Mouse (Mus musculus): Measurements from ENCODE around the gene Dtd1. TPM values are rescaled to one million over a fixed set of nuclear protein-coding genes. Genes with fewer than 3 reads are reported as not detected.

The Dtd1 gene
- polyA plus RNA-seq (2012; rRNA removed) (17.2 and 19.1 TPM in 2 replicates), polyA plus RNA-seq (2014; fragmentation: Nextera tagmentation; extraction: Ambion mirVana) (39.8 and 42.1 TPM in 2 replicates)

DNA sequence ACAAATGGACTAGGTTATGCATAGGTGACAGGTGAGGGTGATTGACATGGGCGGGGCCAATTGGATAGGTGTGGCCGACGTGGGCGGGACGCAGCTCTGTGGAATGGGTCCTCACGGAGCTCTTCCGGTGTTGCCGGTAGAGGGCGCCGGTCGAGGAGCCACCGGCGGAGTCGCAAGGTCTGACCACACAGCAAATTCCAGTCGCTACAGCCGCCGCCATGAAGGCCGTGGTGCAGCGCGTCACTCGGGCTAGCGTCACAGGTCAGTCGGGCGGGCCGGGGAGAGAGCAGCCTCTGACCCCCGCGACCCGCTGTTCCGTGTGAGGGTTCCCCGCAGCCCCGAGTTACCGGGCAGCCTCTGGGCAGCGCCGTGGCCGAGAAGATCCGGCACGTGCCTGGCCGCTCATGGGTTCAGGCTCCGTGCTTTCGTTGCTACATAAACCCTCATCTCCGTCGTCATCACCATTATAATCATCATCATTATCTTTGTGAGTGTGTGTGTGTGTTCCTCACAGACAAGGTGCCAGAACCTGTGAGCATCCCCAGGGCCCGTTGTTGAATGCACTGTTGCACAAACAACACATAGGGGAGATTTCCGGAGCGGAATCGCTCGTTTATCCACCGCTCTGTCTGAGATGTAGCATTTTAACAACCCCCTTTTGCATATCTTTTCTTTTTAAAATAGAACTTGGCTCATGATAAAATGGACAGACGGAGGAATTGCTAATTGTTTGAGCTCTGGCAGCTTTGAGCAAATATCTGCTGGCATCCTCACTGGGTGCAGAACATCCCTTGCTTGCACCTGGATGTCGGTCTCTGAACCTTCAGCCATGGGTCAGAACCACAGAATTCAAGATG, at the start of gene Dtd1:
Gene Dtd1 (plus strand): TSS at position 67 of the 857 bp plus-strand sequence.
- Histone ChIP-seq H3K4me1 (ENCODE audit: control insufficient read depth, insufficient read depth, low read length) (peaks cover 3% of the 10 kb centered on the region; the same call in 1 of the 2 replicates), H3K27ac (replicated peaks; ENCODE audit: low read depth, low read length) (0 out of 2 replicates have a peak within 1 kb of the TSS, but pooled peaks have one; percentile 33), H3K4me3 (replicated peaks; ENCODE audit: low read length) (peak within 1 kb of the TSS; percentile 67), H3K4me2 (replicated peaks; ENCODE audit: low read depth, low read length, severe bottlenecking) (peak within 1 kb of the TSS; percentile 74), H3K36me3 (ENCODE audit: control insufficient read depth, insufficient read depth, low read length) (no peaks in the 10 kb centered on the region), H3K27me3 (ENCODE audit: control insufficient read depth, insufficient read depth, low read length) (no peaks in the 10 kb centered on the region), H3K9ac (ENCODE audit: low read depth, low read length, severe bottlenecking) (peak within 1 kb of the TSS; percentile 92), H3K9me3 (ENCODE audit: control insufficient read depth, low read length) (no peaks in the 10 kb centered on the region)
- DNase-seq (ENCODE audit: low spot score) = peak; percentile 81
- TF ChIP-seq POLR2A (IDR thresholded peaks at IDR 0.05; ENCODE audit: borderline replicate concordance, extremely low read depth, insufficient read depth, insufficient read length) = peak; percentile 56; the same call in 1 of the 2 replicates
- 2% methylated on average over 32 of the region's 50 CpGs for WGBS
- ATAC-seq (ENCODE audit: low FRiP score, low read depth) = peak; percentile 94

DNA sequence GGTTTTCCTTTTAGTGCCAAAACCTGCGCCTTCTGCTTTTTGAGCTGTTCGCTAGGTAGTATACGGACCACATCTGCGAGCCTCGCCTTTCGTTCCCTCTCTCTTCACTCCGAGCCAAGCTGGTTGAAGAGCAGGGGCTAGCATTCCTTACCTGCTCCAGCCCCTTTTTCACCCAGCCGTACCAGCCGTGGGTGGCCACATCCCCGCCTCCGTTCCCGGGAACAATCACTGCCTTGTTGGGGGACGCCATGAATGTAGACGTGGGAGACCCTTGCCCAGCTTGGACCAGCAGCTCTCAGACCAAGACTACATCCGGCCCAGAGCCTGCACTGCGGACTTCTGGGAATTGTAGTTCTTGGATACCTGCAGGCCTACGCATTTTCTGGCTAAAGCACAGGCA, 49.2 kb upstream of the Dtd1 start, which contains the start of gene Rbbp9:
Gene Rbbp9 (minus strand): TSS at position 341 of the 400 bp plus-strand sequence.
- Histone ChIP-seq H3K4me3 (replicated peaks; ENCODE audit: low read length) (peak within 1 kb of the TSS; percentile 57), H3K27me3 (ENCODE audit: control insufficient read depth, insufficient read depth, low read length) (no peaks in the 10 kb centered on the region), H3K9ac (ENCODE audit: low read depth, low read length, severe bottlenecking) (peak within 1 kb of the TSS; percentile 72), H3K27ac (replicated peaks; ENCODE audit: low read depth, low read length) (peak within 1 kb of the TSS; percentile 81), H3K4me2 (replicated peaks; ENCODE audit: low read depth, low read length, severe bottlenecking) (peak within 1 kb of the TSS; percentile 60), H3K36me3 (ENCODE audit: control insufficient read depth, insufficient read depth, low read length) (peaks cover 14% of the 10 kb centered on the region), H3K9me3 (ENCODE audit: control insufficient read depth, low read length) (no peaks in the 10 kb centered on the region), H3K4me1 (ENCODE audit: control insufficient read depth, insufficient read depth, low read length) (peaks cover 5% of the 10 kb centered on the region; the same call in 1 of the 2 replicates)
- peak; percentile 88; the same call in 1 of the 2 replicates for TF ChIP-seq POLR2A (IDR thresholded peaks at IDR 0.05; ENCODE audit: borderline replicate concordance, extremely low read depth, insufficient read depth, insufficient read length)
- 3% methylated on average over 17 of the region's 17 CpGs for whole genome bisulfite sequencing
- DNase-seq (ENCODE audit: low spot score) (peak; percentile 85), ATAC-seq (ENCODE audit: low FRiP score, low read depth) (peak; percentile 95)

DNA sequence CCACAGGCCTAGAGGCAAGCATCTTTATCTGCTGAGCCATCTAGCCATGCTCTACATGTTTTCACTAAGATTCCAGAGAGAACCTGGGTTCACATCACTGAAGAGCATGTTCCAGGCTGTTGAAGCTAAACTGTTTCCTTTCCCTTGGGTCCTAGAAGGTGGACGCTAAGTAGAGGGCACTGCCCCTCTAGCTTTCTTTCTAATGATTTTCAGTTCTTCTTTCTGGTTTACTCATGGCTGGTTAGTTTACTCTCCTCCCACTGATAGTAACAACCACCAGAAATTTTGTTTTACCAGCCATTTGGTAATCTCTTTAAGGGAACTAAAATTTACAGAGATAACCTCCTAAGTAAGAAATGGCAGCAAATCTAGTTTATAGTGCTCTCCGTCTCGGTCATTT, 45.8 kb upstream of the Dtd1 start:
- no peak overlapping the region for H3K9ac ChIP-seq (ENCODE audit: low read depth, low read length, severe bottlenecking)
- ATAC-seq (ENCODE audit: low FRiP score, low read depth) (no peak), DNase-seq (ENCODE audit: low spot score) (no peak)

DNA sequence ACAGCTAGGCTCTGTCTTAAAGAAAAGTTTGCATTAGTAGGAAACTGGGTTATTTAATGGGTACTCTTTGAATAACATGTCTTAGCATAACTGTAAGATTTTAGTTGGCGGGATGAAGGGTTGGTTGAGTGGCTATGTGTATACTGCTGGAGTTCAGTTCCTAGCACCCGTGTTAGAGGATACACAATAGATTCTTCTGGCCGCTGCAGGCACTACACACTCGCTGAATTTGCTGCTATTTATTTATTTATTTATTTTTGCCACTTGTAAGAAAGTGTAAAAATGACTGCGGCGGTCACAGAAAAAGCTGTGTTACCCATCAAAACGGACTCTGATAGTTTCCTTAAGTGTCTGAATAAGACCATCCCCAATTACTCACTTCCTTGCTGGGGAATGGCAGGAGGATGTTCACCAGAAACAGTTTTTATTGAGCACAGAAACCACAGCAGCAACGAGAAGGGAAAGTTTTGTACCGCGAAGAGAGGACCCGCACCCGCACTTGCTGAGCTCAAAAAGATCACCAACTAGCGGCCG, 44.3 kb upstream of the Dtd1 start:
- Histone ChIP-seq H3K4me2 (replicated peaks; ENCODE audit: low read depth, low read length, severe bottlenecking) (peak overlapping the region; percentile 61), H3K27me3 (ENCODE audit: control insufficient read depth, insufficient read depth, low read length) (no peaks in the 10 kb centered on the region), H3K4me1 (ENCODE audit: control insufficient read depth, insufficient read depth, low read length) (peaks cover 10% of the 10 kb centered on the region), H3K4me3 (replicated peaks; ENCODE audit: low read length) (peak overlapping the region; percentile 85), H3K9me3 (ENCODE audit: control insufficient read depth, low read length) (no peaks in the 10 kb centered on the region), H3K36me3 (ENCODE audit: control insufficient read depth, insufficient read depth, low read length) (peaks cover 11% of the 10 kb centered on the region), H3K27ac (replicated peaks; ENCODE audit: low read depth, low read length) (peak overlapping the region; percentile 93), H3K9ac (ENCODE audit: low read depth, low read length, severe bottlenecking) (peak overlapping the region; percentile 80)
- 4% methylated on average over 14 of the region's 14 CpGs for WGBS
- TF ChIP-seq POLR2A (IDR thresholded peaks at IDR 0.05; ENCODE audit: borderline replicate concordance, extremely low read depth, insufficient read depth, insufficient read length) = no peak
- no peak for ATAC-seq (ENCODE audit: low FRiP score, low read depth)
- peak; percentile 49 for DNase-seq (ENCODE audit: low spot score)

More for the DNA sequence above, 45.8 kb upstream of the Dtd1 start:
- WGBS = 89% methylated on average over 3 of the region's 3 CpGs
- no peak overlapping the region for H3K4me3 ChIP-seq (replicated peaks; ENCODE audit: low read length)
- no peaks in the 10 kb centered on the region for H3K9me3 ChIP-seq (ENCODE audit: control insufficient read depth, low read length)
- H3K4me2 ChIP-seq (replicated peaks; ENCODE audit: low read depth, low read length, severe bottlenecking) = no peak overlapping the region
- H3K36me3 ChIP-seq (ENCODE audit: control insufficient read depth, insufficient read depth, low read length) = peaks cover under 1% of the 10 kb centered on the region; the same call in 1 of the 2 replicates
- H3K4me1 ChIP-seq (ENCODE audit: control insufficient read depth, insufficient read depth, low read length) = peaks cover 14% of the 10 kb centered on the region
- TF ChIP-seq POLR2A (IDR thresholded peaks at IDR 0.05; ENCODE audit: borderline replicate concordance, extremely low read depth, insufficient read depth, insufficient read length) = no peak
- H3K27me3 ChIP-seq (ENCODE audit: control insufficient read depth, insufficient read depth, low read length) = no peaks in the 10 kb centered on the region
- H3K27ac ChIP-seq (replicated peaks; ENCODE audit: low read depth, low read length) = no peak overlapping the region
